Mouse (Mus musculus): ENCODE results near the gene Wars. TPM values are rescaled to one million over a fixed set of nuclear protein-coding genes. Genes with fewer than 3 reads are reported as not detected.

Gene Wars
- polyA plus RNA-seq, 1 experiment from 2014 or later: 61.7 TPM

DNA sequence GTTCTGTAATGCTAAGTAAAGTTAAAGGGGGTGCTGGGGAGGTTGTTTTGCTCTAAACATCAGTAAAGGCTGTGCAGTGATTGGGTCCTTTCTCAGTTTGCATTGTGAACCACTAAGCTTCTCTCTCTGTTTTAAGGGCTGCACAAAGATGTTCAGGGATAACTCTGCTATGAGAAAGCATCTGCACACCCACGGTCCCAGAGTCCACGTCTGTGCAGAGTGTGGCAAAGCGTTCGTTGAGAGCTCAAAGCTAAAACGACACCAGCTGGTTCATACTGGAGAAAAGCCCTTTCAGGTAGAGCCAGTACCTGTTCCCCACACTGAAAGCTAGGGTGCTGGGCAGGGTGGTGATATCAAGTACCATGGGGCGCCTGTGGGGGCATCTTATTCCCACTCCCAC, 79.5 kb downstream of the Wars start:
- Histone ChIP-seq H3K27me3 (no peaks in the 10 kb centered on the region), H3K9me3 (no peaks in the 10 kb centered on the region), H3K27ac (no peak overlapping the region), H3K4me1 (no peaks in the 10 kb centered on the region), H3K36me3 (peaks cover 35% of the 10 kb centered on the region), H3K4me3 (no peak overlapping the region), H3K4me2 (no peak overlapping the region), H3K9ac (no peak overlapping the region)
- no peak for ATAC-seq (ENCODE audit: insufficient number of reproducible peaks, low FRiP score, low TSS enrichment, low read depth)
- 89% methylated on average over 6 of the region's 6 CpGs for WGBS

DNA sequence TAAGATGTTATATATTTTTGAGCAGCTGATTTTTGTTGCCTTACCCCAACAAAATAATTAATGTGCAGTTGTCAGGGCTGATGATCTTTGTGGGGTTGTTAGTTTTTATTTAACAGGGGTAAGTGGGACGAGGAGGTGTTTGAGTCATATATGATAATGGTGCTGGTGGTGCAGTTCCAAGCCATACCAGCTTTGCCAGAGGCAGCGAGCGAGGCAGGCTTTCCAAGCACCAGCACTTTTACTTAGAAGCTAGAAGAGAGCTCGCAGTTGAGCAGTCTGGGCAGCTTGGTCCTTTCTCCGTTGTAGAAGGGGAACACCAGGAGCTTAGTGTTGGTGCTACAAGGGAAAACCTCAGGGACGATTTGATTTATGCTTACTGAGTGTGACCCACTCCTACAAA, 81.5 kb downstream of the Wars start:
- H3K4me3 ChIP-seq: no peak overlapping the region
- no peaks in the 10 kb centered on the region for H3K27me3 ChIP-seq
- H3K4me2 ChIP-seq: no peak overlapping the region
- H3K4me1 ChIP-seq: no peaks in the 10 kb centered on the region
- H3K36me3 ChIP-seq: peaks cover 34% of the 10 kb centered on the region
- ATAC-seq (ENCODE audit: insufficient number of reproducible peaks, low FRiP score, low TSS enrichment, low read depth): no peak
- WGBS: 83% methylated on average over 6 of the region's 6 CpGs
- H3K9ac ChIP-seq: no peak overlapping the region
- H3K27ac ChIP-seq: no peak overlapping the region
- H3K9me3 ChIP-seq: no peaks in the 10 kb centered on the region

GRCm38 (mm10) chr12:108811133-108811532, 82.8 kb downstream of the Wars start:
- WGBS: 51% methylated on average over 2 of the region's 2 CpGs
- no peak for ATAC-seq (ENCODE audit: insufficient number of reproducible peaks, low FRiP score, low TSS enrichment, low read depth)
- no peak overlapping the region for H3K4me2 ChIP-seq

DNA sequence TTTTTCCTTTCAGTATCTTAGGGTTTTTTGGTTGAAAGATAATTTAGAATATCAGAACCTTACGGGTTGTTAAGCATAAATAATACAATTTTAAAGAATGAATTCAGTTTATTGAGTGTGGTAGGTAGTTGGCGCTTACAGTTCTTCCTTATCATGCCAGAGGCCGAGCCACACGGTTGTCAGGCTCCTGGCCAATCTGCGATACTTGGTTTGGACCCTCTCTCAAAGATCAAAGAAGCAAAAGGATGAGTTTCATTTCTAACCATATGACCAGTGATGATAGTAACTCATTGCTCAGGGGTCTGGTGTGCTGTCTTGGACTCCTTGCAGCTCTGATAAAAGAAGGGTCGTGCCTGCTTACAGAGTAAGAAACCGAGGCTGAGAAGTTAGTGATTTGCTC, 83.7 kb downstream of the Wars start:
- H3K4me2 ChIP-seq: no peak overlapping the region
- no peak overlapping the region for H3K9ac ChIP-seq
- WGBS: 89% methylated on average over 7 of the region's 7 CpGs
- no peaks in the 10 kb centered on the region for H3K27me3 ChIP-seq
- no peaks in the 10 kb centered on the region for H3K4me1 ChIP-seq
- H3K9me3 ChIP-seq: no peaks in the 10 kb centered on the region
- ATAC-seq (ENCODE audit: insufficient number of reproducible peaks, low FRiP score, low TSS enrichment, low read depth): no peak
- no peak overlapping the region for H3K4me3 ChIP-seq
- no peak overlapping the region for H3K27ac ChIP-seq
- peaks cover 29% of the 10 kb centered on the region for H3K36me3 ChIP-seq

More at GRCm38 (mm10) chr12:108811133-108811532, 82.8 kb downstream of the Wars start:
- no peaks in the 10 kb centered on the region for H3K27me3 ChIP-seq
- no peaks in the 10 kb centered on the region for H3K9me3 ChIP-seq
- H3K9ac ChIP-seq: no peak overlapping the region
- no peak overlapping the region for H3K4me3 ChIP-seq
- no peaks in the 10 kb centered on the region for H3K4me1 ChIP-seq
- H3K36me3 ChIP-seq: peaks cover 31% of the 10 kb centered on the region
- H3K27ac ChIP-seq: no peak overlapping the region

MicroRNA genes within 50 kb of the gene (microRNA counts, 519-probe panel; counts per million panel counts)
- microRNA mmu-miR-345-3p (not detected), microRNA mmu-miR-345-5p (2,415 counts per million, percentile 49 among the panel's probes with 10 or more counts)

Small RNAs within 50 kb of the gene (microRNA-seq; reads per million reads assigned to microRNA genes)
- gene Mir345: 75.7 reads per million, percentile 46 among the genes with 10 or more reads in this experiment

Other genes starting within 250 kb of the Wars start
- gene Degs2, start 191.9 kb downstream of the Wars start, polyA plus RNA-seq (2015; fragmentation: Nextera tagmentation; extraction: Ambion mirVana): 1.2 and 1.3 TPM in 2 replicates
- gene Yy1, start 101.2 kb downstream of the Wars start, polyA plus RNA-seq (2015; fragmentation: Nextera tagmentation; extraction: Ambion mirVana): 13.4 and 17.9 TPM in 2 replicates
- 10.3 and 10.9 TPM in 2 replicates for gene Slc25a29, start 58.3 kb downstream of the Wars start, polyA plus RNA-seq (2015; fragmentation: Nextera tagmentation; extraction: Ambion mirVana)
- 10.4 and 12.0 TPM in 2 replicates for gene Slc25a47, start 58.1 kb downstream of the Wars start, polyA plus RNA-seq (2015; fragmentation: Nextera tagmentation; extraction: Ambion mirVana)
- gene Wdr25, start 543 bp downstream of the Wars start, polyA plus RNA-seq (2015; fragmentation: Nextera tagmentation; extraction: Ambion mirVana): 7.8 and 8.2 TPM in 2 replicates
- 10.2 and 10.9 TPM in 2 replicates for gene Begain, start 174.0 kb upstream of the Wars start, polyA plus RNA-seq (2015; fragmentation: Nextera tagmentation; extraction: Ambion mirVana)